ENCODE assay signal across 9 mouse cellular contexts in the genomic region with DNA sequence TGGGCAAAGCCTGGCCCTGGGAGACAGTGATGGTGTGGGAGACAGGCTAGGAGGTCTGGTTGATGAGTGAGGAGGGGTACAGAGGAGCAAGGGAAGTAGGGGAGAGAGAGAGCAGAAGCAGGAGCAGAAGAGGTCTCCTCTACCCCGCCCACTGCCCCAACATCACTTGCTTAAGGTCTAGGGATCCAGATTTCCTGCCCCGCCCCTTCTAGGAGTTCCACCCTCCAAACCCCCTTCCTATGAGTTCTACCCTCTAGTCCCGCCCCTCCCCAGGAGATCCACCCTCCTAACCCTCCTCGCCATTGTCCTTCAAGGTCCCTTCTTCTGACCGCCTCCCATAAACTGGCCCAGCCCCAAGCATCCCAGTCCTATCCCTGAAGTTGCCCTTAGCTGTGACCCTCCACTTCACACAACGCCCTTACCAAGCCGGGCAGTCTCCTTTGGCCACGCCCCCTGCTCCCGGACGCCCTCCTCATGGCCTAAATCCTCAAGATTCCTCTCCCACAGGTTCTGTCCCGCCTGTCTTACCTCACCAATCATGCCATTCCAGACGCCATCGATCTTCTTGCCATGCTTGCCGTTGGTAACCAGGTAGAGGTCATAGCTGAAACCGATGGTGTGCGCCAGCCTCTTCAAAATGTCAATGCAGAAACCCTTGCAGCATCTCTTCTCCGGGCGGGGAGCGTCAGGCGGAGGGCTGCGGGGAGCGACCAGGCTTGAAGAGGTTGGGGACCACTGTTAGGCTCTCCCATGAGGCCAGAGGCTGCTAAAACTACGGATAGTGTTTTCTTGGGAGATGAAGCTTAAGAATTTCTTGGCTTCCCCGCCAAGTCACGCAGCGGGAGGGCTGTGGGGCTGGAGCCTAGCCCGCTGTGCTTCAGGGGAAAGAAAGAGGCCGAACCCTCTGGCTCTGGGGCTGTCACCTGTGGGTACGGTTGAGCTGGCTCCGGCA. TPM values are rescaled to one million over a fixed set of nuclear protein-coding genes. Genes with fewer than 3 reads are reported as not detected.
DNase-seq lines count a peak whose midpoint lies in the region; ATAC-seq and TF ChIP-seq lines count a peak whose summit lies in the region.
"Had no signal": no experiment of that assay in that cellular context is flagged by ENCODE, and none has a peak within 500 bp of the region (broad histone marks: within the 10 kb centered on the region; RNA-seq: fewer than 3 reads in every experiment).

No protein-coding gene starts in this region.

- H3K4me2 ChIP-seq in embryonic facial prominence, embryonic 12.5 days (replicated peaks) = peak overlapping the region; percentile 59
- peak overlapping the region; percentile 63 for H3K4me2 ChIP-seq in intestine, embryonic 16.5 days (ENCODE audit: low read depth, low read length)

- no peaks in the 10 kb centered on the region for H3K9me3 ChIP-seq in embryonic facial prominence, embryonic 12.5 days
- H3K9me3 ChIP-seq in intestine, embryonic 16.5 days (ENCODE audit: control insufficient read depth, low read length) = no peaks in the 10 kb centered on the region
- H3K9me3 ChIP-seq in midbrain, embryonic 10.5 days (replicated peaks) = no peaks in the 10 kb centered on the region

- intact Hi-C loops in left cerebral cortex, adult 2 months (cut with DNase I) = loop anchor here (10.0 kb wide), 1 partner anchor 358 kb away; no protein-coding TSS in a partner anchor
- intact Hi-C loops in left cerebral cortex, postnatal 14 days (cut with DNase I) = no loop called here

- 0 out of 2 replicates have a peak overlapping the region, but pooled peaks have one; percentile 42 for H3K9ac ChIP-seq in embryonic facial prominence, embryonic 12.5 days
- peak overlapping the region; percentile 60 for H3K9ac ChIP-seq in intestine, embryonic 16.5 days (ENCODE audit: low read depth, low read length)

- 0 out of 2 replicates have a peak, but pooled peaks have one; percentile 12 for ATAC-seq in embryonic facial prominence, embryonic 12.5 days (ENCODE audit: insufficient number of reproducible peaks, insufficient read depth, low FRiP score, low TSS enrichment)
- peak; percentile 34 for ATAC-seq in intestine, embryonic 16.5 days
- ATAC-seq in inflammation-experienced regulatory T-cells, adult 6 months = no peak

- 1% methylated on average over 30 of the region's 30 CpGs for WGBS in embryonic facial prominence, embryonic 12.5 days
- 8% methylated on average over 30 of the region's 30 CpGs for WGBS in intestine, embryonic 16.5 days
- 1% methylated on average over 30 of the region's 30 CpGs for WGBS in midbrain, embryonic 10.5 days

- H3K27ac ChIP-seq in left cerebral cortex, adult 2 months = no peak overlapping the region
- no peak overlapping the region for H3K27ac ChIP-seq in embryonic facial prominence, embryonic 12.5 days
- no peak overlapping the region for H3K27ac ChIP-seq in intestine, embryonic 16.5 days (ENCODE audit: low read length)
- peak overlapping the region; percentile 61; the same call in 1 of the 2 replicates for H3K27ac ChIP-seq in midbrain, embryonic 10.5 days (replicated peaks)

- no peak for TF ChIP-seq CTCF in left cerebral cortex, adult 2 months (IDR thresholded peaks at IDR 0.05)

- no peaks in the 10 kb centered on the region for H3K36me3 ChIP-seq in embryonic facial prominence, embryonic 12.5 days
- no peaks in the 10 kb centered on the region for H3K36me3 ChIP-seq in intestine, embryonic 16.5 days (ENCODE audit: control insufficient read depth, insufficient read depth, low read length)
- no peaks in the 10 kb centered on the region for H3K36me3 ChIP-seq in midbrain, embryonic 10.5 days

- H3K27me3 ChIP-seq in embryonic facial prominence, embryonic 12.5 days = peaks cover 49% of the 10 kb centered on the region
- peaks cover 10% of the 10 kb centered on the region; the same call in 1 of the 2 replicates for H3K27me3 ChIP-seq in intestine, embryonic 16.5 days (replicated peaks; ENCODE audit: control insufficient read depth, insufficient read depth, low read length)
- peaks cover 84% of the 10 kb centered on the region for H3K27me3 ChIP-seq in midbrain, embryonic 10.5 days (ENCODE audit: low read depth, poor library complexity, severe bottlenecking)

- H3K4me3 ChIP-seq in left cerebral cortex, adult 2 months = peak overlapping the region; percentile 28
- peak overlapping the region; percentile 35 for H3K4me3 ChIP-seq in embryonic facial prominence, embryonic 12.5 days
- H3K4me3 ChIP-seq in intestine, embryonic 16.5 days (ENCODE audit: low read length) = peak overlapping the region; percentile 39
- H3K4me3 ChIP-seq in midbrain, embryonic 10.5 days = peak overlapping the region; percentile 52

- DNase-seq in left cerebral cortex, adult 2 months (ENCODE audit: extremely low spot score in 1 of 2, low spot score in 2 of 2) = no peak
- no peak for DNase-seq in left cerebral cortex, adult 11 months (ENCODE audit: low spot score)
- DNase-seq in midbrain, embryonic 10.5 days (ENCODE audit: low spot score) = peak; percentile 58
- no peak for DNase-seq in urinary bladder, postnatal 4 days (ENCODE audit: low spot score in 2 of 2)
- no peak for DNase-seq in left cerebral cortex, postnatal 14 days (ENCODE audit: low spot score in 2 of 2)

- H3K4me1 ChIP-seq in embryonic facial prominence, embryonic 12.5 days = peaks cover 14% of the 10 kb centered on the region; the same call in 1 of the 2 replicates
- H3K4me1 ChIP-seq in intestine, embryonic 16.5 days (ENCODE audit: control insufficient read depth, insufficient read depth, low read length) = peaks cover 14% of the 10 kb centered on the region
- H3K4me1 ChIP-seq in midbrain, embryonic 10.5 days = peaks cover 50% of the 10 kb centered on the region

RNA-seq across cellular contexts. Expression of a gene that starts 15.3 kb away (rescaled TPM):
- total RNA-seq in left cerebral cortex, adult 2 months (2021) = 10 to 100 TPM; 67.4 to 75.4 TPM
- 53.6 and 66.3 TPM in 2 replicates for polyA plus RNA-seq in embryonic facial prominence, embryonic 12.5 days (2016; fragmentation: Nextera tagmentation; extraction: Ambion mirVana)
- polyA plus RNA-seq in intestine, embryonic 16.5 days (2015; fragmentation: Nextera tagmentation; extraction: Ambion mirVana) = 90.6 and 94.9 TPM in 2 replicates
- polyA plus RNA-seq in midbrain, embryonic 10.5 days (2016; fragmentation: Nextera tagmentation; extraction: Ambion mirVana) = 36.1 and 39.0 TPM in 2 replicates
- polyA plus RNA-seq in inflammation-experienced regulatory T-cells, adult 6 months (2017; shearing (Covaris generic)) = 10 to 100 TPM; 18.9 to 39.3 (median 36.9) TPM
- 10 to 100 TPM; 87.1 to 98.6 TPM for total RNA-seq in left cerebral cortex, postnatal 14 days (2021)

RNA-seq across cellular contexts. Expression of a gene that starts 21.0 kb away (rescaled TPM):
- total RNA-seq in left cerebral cortex, adult 2 months (2021) = 10 to 100 TPM; 13.4 to 14.7 TPM
- 0.56 and 0.64 TPM in 2 replicates for polyA plus RNA-seq in embryonic facial prominence, embryonic 12.5 days (2016; fragmentation: Nextera tagmentation; extraction: Ambion mirVana)
- 0.31 and 0.39 TPM in 2 replicates for polyA plus RNA-seq in intestine, embryonic 16.5 days (2015; fragmentation: Nextera tagmentation; extraction: Ambion mirVana)
- 0.16 and 0.34 TPM in 2 replicates for polyA plus RNA-seq in midbrain, embryonic 10.5 days (2016; fragmentation: Nextera tagmentation; extraction: Ambion mirVana)
- polyA plus RNA-seq in inflammation-experienced regulatory T-cells, adult 6 months (2017; shearing (Covaris generic)) = not detected
- total RNA-seq in left cerebral cortex, postnatal 14 days (2021) = 10 to 100 TPM; 21.2 to 22.3 TPM
- total RNA-seq: neutrophil, adult 5-6 weeks had no signal

RNA-seq across cellular contexts. Expression of a gene that starts 26.5 kb away (rescaled TPM):
- 10 to 100 TPM; 17.9 to 22.1 TPM for total RNA-seq in left cerebral cortex, adult 2 months (2021)
- polyA plus RNA-seq in embryonic facial prominence, embryonic 12.5 days (2016; fragmentation: Nextera tagmentation; extraction: Ambion mirVana) = 75.6 and 76.3 TPM in 2 replicates
- polyA plus RNA-seq in intestine, embryonic 16.5 days (2015; fragmentation: Nextera tagmentation; extraction: Ambion mirVana) = 57.0 and 63.0 TPM in 2 replicates
- polyA plus RNA-seq in midbrain, embryonic 10.5 days (2016; fragmentation: Nextera tagmentation; extraction: Ambion mirVana) = 95.8 and 119 TPM in 2 replicates
- polyA plus RNA-seq in inflammation-experienced regulatory T-cells, adult 6 months (2017; shearing (Covaris generic)) = 10 to 100 TPM; 16.5 to 29.3 (median 27.2) TPM
- total RNA-seq in left cerebral cortex, postnatal 14 days (2021) = 10 to 100 TPM; 21.0 to 22.2 TPM

RNA-seq across cellular contexts. Expression of a gene that starts 32.6 kb away (rescaled TPM):
- 1 to 10 TPM; 2.3 to 2.5 TPM for total RNA-seq in left cerebral cortex, adult 2 months (2021)
- 2.4 and 2.5 TPM in 2 replicates for polyA plus RNA-seq in embryonic facial prominence, embryonic 12.5 days (2016; fragmentation: Nextera tagmentation; extraction: Ambion mirVana)
- polyA plus RNA-seq in intestine, embryonic 16.5 days (2015; fragmentation: Nextera tagmentation; extraction: Ambion mirVana) = 0.65 and 0.78 TPM in 2 replicates
- 0.65 and 0.72 TPM in 2 replicates for polyA plus RNA-seq in midbrain, embryonic 10.5 days (2016; fragmentation: Nextera tagmentation; extraction: Ambion mirVana)
- not detected for polyA plus RNA-seq in inflammation-experienced regulatory T-cells, adult 6 months (2017; shearing (Covaris generic))
- 1 to 10 TPM; 1.8 to 1.9 TPM for total RNA-seq in left cerebral cortex, postnatal 14 days (2021)

RNA-seq across cellular contexts. Expression of a gene that starts 39.3 kb away (rescaled TPM):
- not detected for total RNA-seq in left cerebral cortex, adult 2 months (2021)
- 0.33 and 0.82 TPM in 2 replicates for polyA plus RNA-seq in embryonic facial prominence, embryonic 12.5 days (2016; fragmentation: Nextera tagmentation; extraction: Ambion mirVana)
- 0.62 and 0.98 TPM in 2 replicates for polyA plus RNA-seq in intestine, embryonic 16.5 days (2015; fragmentation: Nextera tagmentation; extraction: Ambion mirVana)
- 1.5 and 1.7 TPM in 2 replicates for polyA plus RNA-seq in midbrain, embryonic 10.5 days (2016; fragmentation: Nextera tagmentation; extraction: Ambion mirVana)
- under 1 TPM in 1 of 3 experiments, not detected in 2; 0.52 TPM for polyA plus RNA-seq in inflammation-experienced regulatory T-cells, adult 6 months (2017; shearing (Covaris generic))
- total RNA-seq in left cerebral cortex, postnatal 14 days (2021) = under 1 TPM; 0.36 to 0.53 TPM
- total RNA-seq: neutrophil, adult 5-6 weeks had no signal
